Mouse (Mus musculus): ENCODE results near the gene Stard9. TPM values are rescaled to one million over a fixed set of nuclear protein-coding genes. Genes with fewer than 3 reads are reported as not detected.

The Stard9 gene
- 1 to 10 TPM; 4.3 to 5.8 TPM for total RNA-seq (2021)
- long read RNA-seq, experiment 1, partial matches to known transcripts: 0 of 2 reads
- long read RNA-seq, experiment 1, other reads (novel, unspliced or antisense): 2 of 2 reads
- long read RNA-seq, experiment 2, partial matches to known transcripts: 0 of 2 reads
- long read RNA-seq, experiment 2, other reads (novel, unspliced or antisense): 2 of 2 reads

- DNase-seq: peak; percentile 98 to 99
Observed at GRCm38 (mm10) chr2:120628886-120629735, at the start of gene Stard9. Gene Stard9 (plus strand): TSS chr2:120629121.

GRCm38 (mm10) chr2:120589759-120590158, 39.2 kb upstream of the Stard9 start:
- DNase-seq: no peak

- DNase-seq: no peak
Observed at GRCm38 (mm10) chr2:120592227-120592626, 36.7 kb upstream of the Stard9 start.

DNA sequence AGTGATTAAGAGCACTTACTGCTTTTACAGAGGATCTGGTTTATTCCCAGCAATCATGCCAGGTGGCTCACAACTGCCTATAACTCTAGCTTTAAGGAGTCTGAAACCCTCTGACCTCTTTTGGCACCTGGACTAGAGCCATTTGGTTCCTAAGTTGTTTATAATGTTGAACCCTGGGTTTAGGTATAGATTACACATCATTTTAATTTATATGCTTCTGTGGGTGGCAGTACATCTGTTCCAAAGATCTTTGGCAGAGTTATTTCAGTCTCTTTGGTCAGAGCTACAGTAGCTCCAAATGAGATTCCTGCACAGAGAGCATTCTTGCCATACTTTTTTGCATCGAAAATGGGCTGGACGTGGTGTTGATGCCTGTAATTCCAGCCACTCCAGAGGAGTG, 31.2 kb upstream of the Stard9 start:
- DNase-seq: no peak

DNA sequence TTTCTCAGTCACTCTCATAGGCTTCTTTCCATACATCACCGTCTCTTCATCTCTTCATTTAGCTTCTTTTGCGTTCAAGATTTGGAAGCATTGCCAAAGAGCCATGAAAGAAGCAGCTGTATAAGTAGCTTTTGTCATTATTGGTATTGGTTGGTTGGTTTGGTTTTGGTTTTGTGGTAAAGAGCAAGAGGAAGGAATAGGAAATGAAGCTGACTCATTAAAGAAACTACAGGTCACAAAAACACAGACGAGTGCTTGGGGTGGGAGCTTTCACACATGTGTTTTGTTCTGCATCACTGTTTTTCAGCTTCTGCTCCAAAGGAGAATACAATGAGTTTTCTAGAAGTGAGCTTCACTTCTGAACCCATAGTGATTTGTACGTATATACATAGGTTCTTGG, 29.4 kb upstream of the Stard9 start:
- DNase-seq: no peak

DNA sequence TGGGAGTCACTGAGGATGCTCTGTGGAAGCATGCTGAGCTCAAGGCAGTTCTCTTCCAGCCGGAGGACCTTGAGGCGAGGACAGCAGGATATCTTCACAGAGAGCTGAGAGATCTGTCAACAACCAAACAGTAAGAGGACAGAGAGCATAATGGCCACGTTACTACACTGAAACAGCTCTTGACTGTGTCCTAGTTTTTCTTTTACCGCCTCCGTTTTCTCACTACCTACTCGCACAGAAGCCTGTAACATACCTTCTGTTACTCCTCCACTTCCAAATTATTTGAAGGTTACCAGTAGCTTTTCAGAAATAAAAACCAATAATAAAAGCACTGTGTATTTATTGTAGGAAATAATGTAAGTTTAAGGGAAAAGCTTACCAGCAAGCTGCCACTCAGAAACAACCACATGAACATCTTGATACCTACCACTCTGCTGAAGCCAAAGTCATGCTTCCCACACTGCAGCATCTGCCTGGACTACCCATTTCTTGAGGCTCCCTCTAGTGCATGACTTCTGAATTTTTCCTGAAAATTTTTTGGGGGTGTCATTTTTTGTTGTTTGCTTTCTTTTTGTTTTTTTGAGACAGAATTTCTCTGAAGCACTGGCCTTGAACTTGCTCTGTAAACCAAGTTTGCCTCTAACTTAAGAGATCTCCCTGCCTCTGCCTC, 22.8 kb upstream of the Stard9 start:
- DNase-seq: no peak

- DNase-seq: peak; percentile 92 to 94
Observed at GRCm38 (mm10) chr2:120608830-120609723, 19.8 kb upstream of the Stard9 start, which contains the start of the genes Haus2 and Lrrc57. Gene Haus2 (plus strand): TSS chr2:120609383. Gene Lrrc57 (minus strand): TSS chr2:120609520.

DNA sequence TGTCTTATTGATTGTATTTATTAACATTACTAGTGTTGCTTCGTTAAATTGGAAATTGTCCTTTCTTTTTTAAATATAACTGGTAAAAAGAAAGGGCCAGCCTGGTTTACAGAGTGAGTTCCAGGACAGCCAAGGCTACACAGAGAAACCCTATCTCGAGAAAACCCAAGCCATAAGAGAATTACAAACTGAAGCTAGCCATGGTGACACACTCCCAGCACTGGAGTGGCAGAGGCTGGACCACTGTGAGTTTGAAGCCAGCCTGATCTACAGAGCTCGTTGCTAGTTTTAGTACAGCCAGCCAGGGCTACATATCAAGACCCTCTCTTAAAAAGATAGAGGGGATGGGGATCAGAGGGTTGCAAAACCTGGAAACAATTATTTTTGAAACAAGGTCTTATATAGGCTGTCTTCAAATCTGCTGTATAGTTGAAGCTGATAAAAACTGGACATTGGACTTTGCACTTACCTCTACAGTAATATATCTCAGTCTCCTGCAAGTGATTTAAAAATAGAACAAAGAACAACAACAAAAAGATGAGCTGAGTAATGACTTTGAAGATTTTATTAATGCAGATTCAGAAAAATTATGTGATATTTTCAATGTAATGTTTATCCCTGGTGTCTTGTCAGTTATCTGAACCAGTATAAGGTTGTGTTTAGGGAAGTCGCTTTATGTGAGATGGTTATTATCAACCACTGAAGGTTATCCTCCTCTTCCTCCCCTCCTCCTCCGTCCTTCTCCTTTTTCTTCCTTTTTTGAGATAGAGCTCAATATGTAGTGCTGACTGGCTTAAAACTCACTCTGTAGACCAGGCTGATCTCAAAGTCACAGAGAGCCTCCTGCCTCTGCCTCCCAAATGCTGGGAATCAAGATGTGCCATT, 12.4 kb upstream of the Stard9 start:
- no peak for DNase-seq

GRCm38 (mm10) chr2:120619538-120619937, 9.4 kb upstream of the Stard9 start:
- DNase-seq: no peak

DNA sequence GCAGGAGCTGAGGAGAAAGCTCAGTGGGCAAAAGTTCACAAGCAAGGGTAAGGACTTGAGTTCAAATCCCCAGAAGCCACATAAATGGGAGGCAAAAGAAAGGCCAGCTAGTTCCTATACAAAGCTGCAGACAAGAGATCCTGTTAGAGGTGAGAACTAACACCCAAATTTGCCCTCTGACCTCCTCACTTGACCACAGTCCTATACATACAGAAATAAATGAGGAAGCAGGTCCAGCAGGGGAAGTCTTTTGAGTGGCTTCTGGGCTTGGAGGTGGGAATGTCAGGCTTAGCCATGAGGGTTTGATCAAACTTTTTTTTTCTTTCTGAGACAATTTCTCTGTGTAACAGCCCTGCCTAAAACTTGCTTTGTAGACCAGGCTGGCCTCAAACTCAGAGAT, 6.0 kb upstream of the Stard9 start:
- no peak for DNase-seq

DNA sequence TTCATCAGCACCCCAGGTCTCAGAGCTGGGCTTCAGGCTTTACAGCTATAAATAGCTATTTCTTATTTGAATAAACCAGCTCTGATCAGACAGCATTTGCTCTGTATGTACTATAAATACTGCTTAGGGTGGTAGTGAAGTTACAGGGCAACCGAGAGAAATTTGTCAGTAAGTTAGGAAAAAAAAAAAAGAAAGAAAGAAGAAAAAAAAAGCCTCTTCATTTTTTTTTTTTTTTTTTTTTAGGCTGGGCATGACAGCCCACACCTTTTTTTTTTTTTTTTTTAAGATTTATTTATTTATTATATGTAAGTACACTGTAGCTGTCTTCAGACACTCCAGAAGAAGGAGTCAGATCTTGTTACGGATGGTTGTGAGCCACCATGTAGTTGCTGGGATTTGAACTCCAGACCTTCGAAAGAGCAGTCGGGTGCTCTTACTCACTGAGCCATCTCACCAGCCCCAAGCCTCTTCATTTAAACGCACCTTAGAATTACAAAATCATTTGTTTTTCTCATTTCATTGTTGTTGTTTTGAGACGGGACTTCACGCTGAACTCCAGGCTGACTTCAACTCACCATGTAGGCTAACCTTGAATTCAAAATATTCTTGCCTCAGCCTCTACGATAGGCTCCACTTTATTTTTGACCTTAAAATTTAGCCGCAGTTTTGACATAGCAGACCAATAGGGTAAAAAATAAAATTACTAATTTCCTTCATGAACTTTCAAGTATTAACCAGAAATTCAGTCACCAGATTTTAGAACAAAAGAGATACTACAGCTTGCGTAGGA, 650 bp upstream of the Stard9 start:
- no peak for DNase-seq

- DNase-seq: peak; percentile 44 to 49
Observed at GRCm38 (mm10) chr2:120630246-120630645, 1.3 kb downstream of the Stard9 start.

DNA sequence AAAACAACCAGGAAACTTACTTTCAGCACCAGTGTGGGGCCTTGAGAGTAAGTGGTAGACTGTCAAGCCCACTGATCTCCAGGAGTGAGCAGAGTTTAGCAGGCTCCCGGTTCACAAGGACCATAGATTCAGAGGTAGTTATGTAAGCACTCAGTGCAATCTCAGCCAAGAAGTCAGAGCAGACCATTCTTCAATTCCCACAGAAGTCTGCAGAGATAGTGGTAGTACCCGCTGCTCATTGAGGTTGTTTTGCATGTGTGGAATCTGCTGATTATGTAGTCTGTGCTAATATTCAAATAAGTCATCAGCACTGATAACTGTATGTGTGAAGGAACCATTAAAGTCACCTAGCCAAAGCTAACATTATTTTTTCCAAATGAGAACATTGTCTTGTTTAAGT, 1.7 kb downstream of the Stard9 start:
- DNase-seq: no peak

DNA sequence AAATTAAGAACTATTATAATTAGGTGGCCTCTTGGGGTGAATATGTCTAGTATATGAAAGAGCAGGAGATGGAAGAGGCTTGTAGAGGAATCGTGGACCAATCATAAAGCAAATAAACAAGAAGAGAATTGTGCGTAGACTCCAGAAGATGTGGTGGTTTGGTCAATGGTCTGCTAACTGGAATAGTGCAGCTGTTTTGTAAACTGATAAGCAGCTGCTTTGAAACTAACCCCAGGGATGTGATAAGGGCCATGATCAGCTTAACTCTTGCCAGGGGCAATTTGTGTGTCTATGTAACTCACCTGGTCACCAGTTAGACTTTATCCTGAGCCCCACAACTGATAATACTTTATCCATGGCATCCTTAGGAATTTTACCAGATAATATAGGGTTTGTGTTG, 2.6 kb downstream of the Stard9 start:
- no peak for DNase-seq

DNA sequence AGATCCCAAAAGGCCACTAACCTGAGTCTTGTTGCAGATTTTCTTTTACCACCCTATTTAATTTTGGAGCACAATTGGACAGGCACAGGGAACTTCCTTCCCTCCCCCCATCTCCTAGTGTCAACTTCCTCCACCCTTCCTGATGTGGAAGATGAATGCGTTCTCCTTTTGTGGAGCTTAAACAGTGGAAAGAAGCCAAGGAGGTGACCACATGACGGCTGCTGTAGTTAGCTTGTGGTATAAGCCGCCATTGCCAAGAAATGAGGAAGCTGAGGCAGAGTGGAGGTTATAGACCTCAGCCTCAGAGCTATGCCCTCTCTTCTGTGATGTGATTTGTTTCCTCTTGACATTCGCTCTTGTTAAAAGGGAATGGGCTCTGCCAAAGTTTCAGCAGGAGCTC, 3.0 kb downstream of the Stard9 start:
- peak; percentile 61 to 86 for DNase-seq

DNA sequence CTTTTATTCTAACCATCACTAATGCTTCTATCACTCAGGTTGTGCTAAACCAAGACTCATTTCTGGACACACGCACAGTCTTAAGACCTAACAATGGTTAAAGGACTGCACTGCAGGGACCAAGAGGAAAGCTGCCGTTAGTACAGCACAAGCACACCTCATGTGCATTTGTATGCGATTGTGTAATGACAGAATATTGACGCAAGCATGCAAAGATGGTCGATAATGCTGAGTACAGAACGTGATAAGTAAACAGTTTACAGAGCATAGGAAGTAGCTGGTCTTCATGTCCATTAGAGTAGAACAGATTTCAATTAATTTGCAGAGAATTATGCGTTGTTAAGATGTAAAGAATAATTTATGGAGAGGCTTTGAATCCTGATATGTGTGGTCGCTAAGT, 11.9 kb downstream of the Stard9 start:
- DNase-seq: no peak

DNA sequence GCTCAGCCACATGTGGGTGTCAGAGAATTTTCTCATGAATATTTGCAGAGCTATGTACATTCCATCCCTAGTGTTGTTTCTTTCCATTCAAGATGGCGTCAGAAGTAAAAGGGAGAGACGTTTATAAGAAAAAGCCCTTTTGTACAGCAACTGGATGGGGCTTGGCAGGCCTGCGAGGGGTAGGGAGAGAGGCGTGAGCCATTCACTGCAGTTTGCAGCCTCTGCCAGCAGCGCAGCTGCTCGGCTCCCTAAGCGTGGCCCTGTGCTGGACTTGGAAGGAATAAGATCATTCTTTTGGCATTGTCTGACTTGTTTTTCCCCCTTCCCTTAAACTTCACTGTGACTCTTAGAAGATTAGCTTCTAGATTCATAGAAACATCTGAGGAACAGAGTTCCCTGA, 14.9 kb downstream of the Stard9 start:
- DNase-seq: peak; percentile 68 to 87

DNA sequence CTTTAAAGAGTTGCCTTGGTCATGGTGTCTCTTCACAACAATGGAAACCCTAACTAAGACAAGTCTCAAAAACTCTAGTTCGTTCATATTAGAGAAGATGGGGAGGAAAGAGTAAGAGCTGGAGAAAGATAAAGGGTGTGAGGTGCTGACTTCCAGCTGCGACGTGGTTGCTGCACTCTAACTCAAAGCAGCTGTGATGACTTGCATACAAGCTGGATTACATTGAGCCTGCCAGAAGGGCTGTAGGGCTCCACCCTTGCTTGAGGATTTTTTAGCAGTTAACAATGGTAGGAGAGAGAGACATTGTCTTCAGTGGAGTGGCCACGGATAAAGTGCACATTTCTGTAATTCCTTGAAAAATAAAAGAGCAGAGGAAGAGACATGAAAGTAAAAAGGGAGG, 17.9 kb downstream of the Stard9 start:
- DNase-seq: peak; percentile 45 to 62

GRCm38 (mm10) chr2:120652256-120652924, 23.5 kb downstream of the Stard9 start:
- DNase-seq: peak in 1 of 2 experiments; percentile 20

DNA sequence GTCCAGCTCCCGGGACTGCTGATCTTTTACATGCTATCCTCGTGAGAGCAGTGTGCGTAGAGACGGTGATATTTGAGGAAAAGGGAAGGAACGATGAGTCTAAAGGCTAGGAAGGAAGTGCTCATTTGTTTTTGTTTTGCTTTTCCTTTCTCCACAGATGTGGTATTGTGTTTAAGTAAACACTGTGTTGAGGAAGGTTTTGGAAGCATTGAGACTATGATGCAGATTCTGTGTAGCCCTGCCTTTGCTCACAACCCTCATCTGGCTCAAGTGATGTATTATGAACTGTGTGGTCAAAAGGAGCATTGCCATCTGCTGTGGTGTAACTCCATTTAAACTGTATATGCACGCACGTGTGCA, 24.0 kb downstream of the Stard9 start:
- peak in 1 of 2 experiments; percentile 14 for DNase-seq

All from heart, adult 18-20 months (tissue).